Mouse (Mus musculus) G1E (cell line): Measurements from ENCODE around the gene Speer4b. TPM values are rescaled to one million over a fixed set of nuclear protein-coding genes. Genes with fewer than 3 reads are reported as not detected.

ENCODE experiments used
- ATAC-seq: 2 replicates; pipeline ENCODE4 v1.8.0; 2016; ENCODE audit warnings: mild to moderate bottlenecking; ENCODE audit not compliant: insufficient number of reproducible peaks, poor library complexity, low FRiP score, severe bottlenecking; ENCODE audit errors: extremely low read depth
- DNase-seq: peaks from one replicate; pipeline ENCODE4 v3.0.0; 2012; ENCODE audit warnings: low spot score
- H3K27me3 ChIP-seq: 2 replicates; pipeline ENCODE4 v1.6.1; 2012; ENCODE audit warnings: mild to moderate bottlenecking, low read length, inconsistent platforms; ENCODE audit not compliant: insufficient read depth
- H3K36me3 ChIP-seq: replicated peaks from 2 replicates; pipeline ENCODE3; 2012; ENCODE audit warnings: mild to moderate bottlenecking, inconsistent platforms
- H3K4me1 ChIP-seq: 2 replicates; pipeline ENCODE4 v1.6.1; 2012; ENCODE audit warnings: low read depth, low read length, inconsistent platforms, mixed read lengths; ENCODE audit not compliant: insufficient read depth
- H3K4me3 ChIP-seq: 2 replicates; pipeline ENCODE4 v1.5.1; 2012; ENCODE audit warnings: low read depth, mild to moderate bottlenecking, inconsistent platforms, low read length, moderate library complexity, mixed read lengths
- H3K9me3 ChIP-seq: replicated peaks from 2 replicates; pipeline ENCODE4 v1.6.1; 2012; ENCODE audit warnings: inconsistent platforms
- CTCF ChIP-seq: IDR thresholded peaks from 2 replicates; pipeline ENCODE4 v1.5.1; 2012; ENCODE audit warnings: low read depth, low read length, inconsistent platforms, mixed read lengths
- GATA1 ChIP-seq: IDR thresholded peaks from 2 replicates; pipeline ENCODE4 v1.6.1; 2012; ENCODE audit warnings: borderline replicate concordance, low read length, inconsistent platforms, mixed read lengths
- GATA2 ChIP-seq: IDR thresholded peaks from 2 replicates; pipeline ENCODE4 v1.6.1; 2012; ENCODE audit warnings: low read depth, low read length, inconsistent platforms, borderline replicate concordance
- POLR2AphosphoS5 ChIP-seq: IDR thresholded peaks from 2 replicates; pipeline ENCODE4 v1.6.1; 2012; ENCODE audit warnings: low read depth, low read length, inconsistent platforms; ENCODE audit not compliant: insufficient replicate concordance
- TAL1 ChIP-seq: conservative IDR thresholded peaks from 2 replicates; pipeline ENCODE4 v1.6.1; 2012; ENCODE audit warnings: low read depth, low read length, inconsistent platforms, mixed read lengths
- polyA plus RNA-seq: library from polyadenylated mRNA; stranded (reverse); fragments of >175 nt; gene quantifications from 2 replicates; pipeline ENCODE4 v1.2.3, GENCODE M21; 2012
- total RNA-seq, 2 experiments: library from RNA; stranded (forward) in 1 of 2; stranded (reverse) in 1 of 2; fragments of 200-1000 nt in 1 of 2; fragments of >200 nt in 1 of 2; fragmentation: Nextera tagmentation in 1 of 2; gene quantifications; 2 replicates each; pipeline ENCODE4 v1.2.3; 2014 to 2017

Speer4b gene
- total and polyA plus RNA-seq, 3 experiments: not detected

- no peak overlapping the region for H3K4me3 ChIP-seq
- DNase-seq (no peak), ATAC-seq (no peak)
- H3K27me3 ChIP-seq: no peaks in the 10 kb centered on the region
- H3K4me1 ChIP-seq: no peaks in the 10 kb centered on the region
- H3K36me3 ChIP-seq: no peaks in the 10 kb centered on the region
- H3K9me3 ChIP-seq: no peaks in the 10 kb centered on the region
- no peak for TF ChIP-seq GATA1
- TF ChIP-seq POLR2AphosphoS5: no peak
- no peak for TF ChIP-seq TAL1
- TF ChIP-seq GATA2: no peak
- no peak for TF ChIP-seq CTCF
Observed at GRCm38 (mm10) chr5:27481706-27482105, 19.5 kb downstream of the Speer4b start.

- Histone ChIP-seq H3K27me3 (no peaks in the 10 kb centered on the region), H3K36me3 (no peaks in the 10 kb centered on the region), H3K9me3 (no peaks in the 10 kb centered on the region), H3K4me3 (no peak overlapping the region), H3K4me1 (no peaks in the 10 kb centered on the region)
- DNase-seq: no peak
- no peak for ATAC-seq
- TF ChIP-seq POLR2AphosphoS5 (no peak), GATA1 (no peak), TAL1 (no peak), GATA2 (no peak), CTCF (no peak)
Observed at GRCm38 (mm10) chr5:27474964-27475465, 26.2 kb downstream of the Speer4b start.

DNA sequence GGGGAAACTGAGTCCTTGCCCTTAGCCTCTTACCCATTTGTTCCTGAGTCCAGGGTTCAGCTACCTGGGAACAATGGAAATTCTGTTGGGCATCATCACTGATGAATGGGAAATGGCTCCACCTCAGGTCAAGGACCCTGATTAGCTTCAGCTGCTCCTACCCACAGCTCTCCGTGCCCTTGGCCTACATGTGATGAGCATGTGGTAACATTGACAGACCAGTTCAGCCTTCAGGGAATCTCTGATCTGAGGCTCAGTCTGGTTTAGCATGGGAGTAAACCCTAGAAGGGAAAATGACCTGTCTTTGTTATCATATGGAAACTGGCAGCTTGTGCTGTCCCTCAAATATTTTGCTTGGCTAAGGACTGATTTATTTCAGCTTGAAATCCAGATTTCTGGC is 43.6 kb downstream of the Speer4b start:
- TF ChIP-seq TAL1: no peak
- no peak for TF ChIP-seq GATA1
- TF ChIP-seq GATA2: no peak
- TF ChIP-seq POLR2AphosphoS5: no peak
- no peak for TF ChIP-seq CTCF
- ATAC-seq: no peak
- Histone ChIP-seq H3K9me3 (no peaks in the 10 kb centered on the region), H3K36me3 (no peaks in the 10 kb centered on the region), H3K4me3 (no peak overlapping the region), H3K4me1 (no peaks in the 10 kb centered on the region), H3K27me3 (no peaks in the 10 kb centered on the region)
- DNase-seq: no peak

DNA sequence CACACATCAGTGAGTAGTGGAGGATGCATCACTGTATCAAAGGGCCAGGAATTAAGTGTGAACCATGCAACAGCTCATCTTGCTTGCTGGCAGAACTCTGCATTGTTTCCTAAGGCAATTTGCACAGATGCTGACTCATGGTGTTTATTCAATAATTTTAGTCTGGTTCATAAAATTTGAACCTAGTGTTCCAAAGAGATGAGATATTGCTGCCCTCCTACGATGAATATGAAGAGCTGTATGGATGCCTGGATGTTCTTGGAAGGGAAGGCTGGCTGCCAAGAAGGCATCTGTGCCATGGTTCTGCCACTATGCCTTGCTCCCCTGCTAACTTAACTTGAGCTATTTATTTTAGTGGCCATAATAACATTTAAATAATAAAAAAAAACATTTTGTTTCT is 44.3 kb downstream of the Speer4b start:
- no peaks in the 10 kb centered on the region for H3K27me3 ChIP-seq
- H3K4me1 ChIP-seq: no peaks in the 10 kb centered on the region
- TF ChIP-seq GATA2 (no peak), CTCF (no peak), POLR2AphosphoS5 (no peak), TAL1 (no peak), GATA1 (no peak)
- H3K4me3 ChIP-seq: no peak overlapping the region
- ATAC-seq: no peak
- no peaks in the 10 kb centered on the region for H3K9me3 ChIP-seq
- H3K36me3 ChIP-seq: no peaks in the 10 kb centered on the region
- DNase-seq: no peak

DNA sequence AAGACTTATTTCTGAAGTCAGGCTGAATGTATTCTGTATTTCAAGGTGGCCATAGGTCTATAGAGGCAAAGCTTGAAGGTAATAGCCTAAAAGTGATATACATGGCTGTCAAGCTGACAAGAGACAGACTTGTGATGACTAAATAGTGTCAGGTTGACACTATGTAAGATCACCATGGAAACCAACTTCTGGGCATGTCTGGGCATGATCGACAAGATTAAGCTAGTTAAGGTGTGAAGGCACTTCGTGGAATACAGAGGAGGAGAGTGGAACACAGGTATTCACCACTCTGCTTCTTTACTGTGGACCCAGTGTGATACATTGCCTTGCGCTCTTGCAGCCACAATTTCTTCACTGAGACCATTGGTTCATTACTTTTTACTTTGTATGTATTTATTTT is 46.9 kb downstream of the Speer4b start:
- ATAC-seq (no peak), DNase-seq (no peak)
- Histone ChIP-seq H3K4me1 (no peaks in the 10 kb centered on the region), H3K36me3 (no peaks in the 10 kb centered on the region), H3K27me3 (no peaks in the 10 kb centered on the region), H3K9me3 (no peaks in the 10 kb centered on the region), H3K4me3 (no peak overlapping the region)
- TF ChIP-seq POLR2AphosphoS5 (no peak), GATA1 (no peak), GATA2 (no peak), TAL1 (no peak), CTCF (no peak)

DNA sequence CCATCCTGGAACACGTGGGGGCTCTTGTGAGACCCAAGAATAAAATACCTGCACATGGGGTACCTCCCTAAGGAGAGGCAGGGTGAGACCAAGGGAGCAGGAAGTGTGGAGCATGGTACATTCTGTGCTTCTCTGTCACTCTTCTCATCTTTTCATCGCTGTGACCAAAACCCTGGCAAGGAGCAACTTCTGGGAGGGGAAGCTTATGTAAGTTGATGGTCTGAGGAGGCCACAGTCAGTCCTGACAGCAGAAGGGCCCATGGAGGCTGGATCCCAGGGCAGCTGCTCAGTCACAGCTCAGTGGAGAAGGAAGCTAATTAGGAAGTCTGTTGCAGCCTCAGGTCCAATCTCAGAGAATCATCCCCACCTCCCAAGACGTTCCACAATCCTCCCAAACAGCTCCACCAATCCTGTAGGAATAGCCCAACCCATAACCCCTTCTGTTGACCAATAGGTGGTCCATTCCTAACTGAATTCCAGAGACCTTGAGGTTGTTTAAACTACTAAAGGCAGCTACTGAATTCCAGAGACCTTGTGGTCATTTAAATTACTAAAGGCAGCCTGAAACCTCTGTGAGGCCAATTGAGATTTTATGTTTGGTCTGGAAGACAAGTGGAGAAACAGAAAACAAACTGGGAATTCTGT is 47.9 kb downstream of the Speer4b start:
- H3K36me3 ChIP-seq: no peaks in the 10 kb centered on the region
- no peak for ATAC-seq
- H3K4me1 ChIP-seq: no peaks in the 10 kb centered on the region
- no peak for DNase-seq
- H3K9me3 ChIP-seq: no peaks in the 10 kb centered on the region
- no peak for TF ChIP-seq POLR2AphosphoS5
- TF ChIP-seq GATA2: no peak
- TF ChIP-seq CTCF: no peak
- no peak for TF ChIP-seq GATA1
- no peak for TF ChIP-seq TAL1
- H3K4me3 ChIP-seq: no peak overlapping the region
- H3K27me3 ChIP-seq: no peaks in the 10 kb centered on the region
